Mouse (Mus musculus): Measurements from ENCODE around the gene Pou6f1.
"Not testable (repeated sequence)": the region's sequence is repeated elsewhere in the genome, so short reads cannot be mapped to it uniquely, and the experiment has no call there.

DNA sequence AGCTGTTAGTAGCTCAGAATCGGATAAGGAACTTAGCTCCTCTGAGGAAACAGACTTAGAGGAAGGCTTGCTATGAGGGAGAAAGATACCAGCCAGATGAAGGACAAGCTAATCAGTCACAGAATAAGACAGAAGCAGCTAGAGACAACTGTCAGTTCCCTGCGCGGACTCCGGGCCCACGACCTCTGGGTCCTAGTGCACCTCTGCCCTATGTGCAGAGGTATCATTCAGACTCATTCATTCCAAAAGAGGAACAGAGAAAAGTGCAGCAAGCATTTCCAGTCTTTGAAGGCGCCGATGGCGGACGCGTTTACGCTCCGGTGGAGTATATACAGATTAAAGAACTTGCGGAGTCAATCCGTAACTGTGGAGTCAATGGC lies 56.1 kb downstream of the Pou6f1 start:
- not testable (repeated sequence) for TF ChIP-seq NRF1 (IDR thresholded peaks at IDR 0.05; ENCODE audit: low read depth, low read length); MXI1 (IDR thresholded peaks at IDR 0.05; ENCODE audit: low read depth, low read length); ZC3H11A (IDR thresholded peaks at IDR 0.05; ENCODE audit: low read depth, low read length); CHD2 (IDR thresholded peaks at IDR 0.05; ENCODE audit: low read length); ETS1 (conservative IDR thresholded peaks at IDR 0.05; ENCODE audit: low read depth, low read length); CTCF (conservative IDR thresholded peaks at IDR 0.05 in 1 of 2, IDR thresholded peaks at IDR 0.05 in 1 of 2; ENCODE audit: low read depth in 2 of 2, low read length in 2 of 2); POLR2A (IDR thresholded peaks at IDR 0.05; ENCODE audit: low read depth, low read length); UBTF (IDR thresholded peaks at IDR 0.05; ENCODE audit: low read depth, low read length); USF1 (IDR thresholded peaks at IDR 0.05; ENCODE audit: low read depth, low read length); BHLHE40 (IDR thresholded peaks at IDR 0.05; ENCODE audit: low read depth, low read length); ZKSCAN1 (IDR thresholded peaks at IDR 0.05; ENCODE audit: borderline replicate concordance, low read depth, low read length)
- TF ChIP-seq EP300 (IDR thresholded peaks at IDR 0.05; ENCODE audit: low read length): peak; percentile 74

Measured in CH12.LX (cell line).